Mouse (Mus musculus): Measurements from ENCODE around the gene Tspan7. TPM values are rescaled to one million over a fixed set of nuclear protein-coding genes. Genes with fewer than 3 reads are reported as not detected.

The Tspan7 gene
- polyA plus RNA-seq, 1 experiment from 2014 or later: 102 TPM

DNA sequence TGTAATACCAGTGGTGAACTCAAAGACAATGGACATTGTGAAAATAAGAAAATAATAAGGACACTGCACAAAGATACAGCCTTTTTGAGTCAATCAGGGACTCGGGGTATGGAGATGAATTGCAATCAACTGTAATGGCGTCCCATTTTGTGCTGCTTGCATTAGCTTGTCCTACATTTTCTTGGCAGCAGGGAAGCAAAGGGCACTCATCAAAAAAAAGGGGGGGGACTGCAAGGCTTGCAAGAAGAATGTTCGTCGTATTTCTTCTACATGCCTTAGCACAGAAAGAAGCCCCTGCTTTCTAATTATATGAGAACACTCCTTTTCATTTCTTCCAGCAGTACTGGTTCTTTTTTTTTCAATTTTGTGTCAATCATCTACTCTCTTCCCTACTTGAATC, 32.8 kb downstream of the Tspan7 start:
- Histone ChIP-seq H3K9me3 (ENCODE audit: control insufficient read depth, low read length) (no peaks in the 10 kb centered on the region), H3K4me3 (ENCODE audit: control insufficient read depth in 1 of 2, insufficient read depth in 1 of 2, low read depth in 1 of 2, low read length in 2 of 2) (no peak overlapping the region), H3K27ac (replicated peaks in 1 of 2; ENCODE audit: control insufficient read depth in 1 of 2, insufficient read depth in 1 of 2, low read depth in 2 of 2, low read length in 2 of 2) (peak overlapping the region in 1 of 2 experiments; percentile 70; a peak in 1 of 4 replicates), H3K36me3 (ENCODE audit: control insufficient read depth, insufficient read depth, low read length) (no peaks in the 10 kb centered on the region), H3K4me1 (ENCODE audit: control insufficient read depth in 2 of 2, insufficient read depth in 2 of 2, low read length in 2 of 2) (no peaks in the 10 kb centered on the region; a peak in 1 of 4 replicates), H3K9ac (ENCODE audit: low read length) (no peak overlapping the region), H3K27me3 (ENCODE audit: control insufficient read depth, insufficient read depth, low read length) (no peaks in the 10 kb centered on the region), H3K4me2 (ENCODE audit: low read length) (no peak overlapping the region)
- ATAC-seq (ENCODE audit: insufficient number of reproducible peaks, insufficient read depth, low FRiP score, low read depth): no peak
- WGBS: 70% methylated on average over 4 of the region's 4 CpGs

DNA sequence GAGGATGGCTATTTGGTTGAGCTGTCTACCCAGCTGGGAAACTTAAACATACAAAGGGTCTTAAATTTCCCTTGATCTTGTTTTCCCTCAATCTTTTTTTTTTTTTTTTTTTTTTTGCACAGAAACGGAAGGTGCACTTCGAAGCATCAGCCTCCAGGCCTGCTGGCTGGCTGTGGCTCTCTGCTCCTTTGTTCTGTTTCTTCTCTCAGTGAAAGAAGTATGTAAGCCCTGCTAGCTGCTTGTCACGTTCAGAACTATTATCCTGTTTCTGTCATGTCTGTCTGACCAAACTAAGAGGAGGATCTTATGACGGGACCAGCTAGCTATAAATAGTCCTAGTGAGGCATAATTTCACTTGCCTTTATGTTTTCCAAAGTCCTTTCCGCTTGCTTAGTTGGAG, 33.6 kb downstream of the Tspan7 start:
- H3K4me3 ChIP-seq (ENCODE audit: control insufficient read depth in 1 of 2, insufficient read depth in 1 of 2, low read depth in 1 of 2, low read length in 2 of 2): no peak overlapping the region
- peak overlapping the region; percentile 56 to 70 for H3K27ac ChIP-seq (replicated peaks in 1 of 2; ENCODE audit: control insufficient read depth in 1 of 2, insufficient read depth in 1 of 2, low read depth in 2 of 2, low read length in 2 of 2)
- ATAC-seq (ENCODE audit: insufficient number of reproducible peaks, insufficient read depth, low FRiP score, low read depth): no peak
- WGBS: 31% methylated on average over 5 of the region's 5 CpGs
- peak overlapping the region; percentile 31 for H3K4me2 ChIP-seq (ENCODE audit: low read length)
- no peaks in the 10 kb centered on the region for H3K9me3 ChIP-seq (ENCODE audit: control insufficient read depth, low read length)
- no peak overlapping the region for H3K9ac ChIP-seq (ENCODE audit: low read length)
- no peaks in the 10 kb centered on the region for H3K36me3 ChIP-seq (ENCODE audit: control insufficient read depth, insufficient read depth, low read length)
- H3K4me1 ChIP-seq (ENCODE audit: control insufficient read depth in 2 of 2, insufficient read depth in 2 of 2, low read length in 2 of 2): no peaks in the 10 kb centered on the region; a peak in 1 of 4 replicates
- no peaks in the 10 kb centered on the region for H3K27me3 ChIP-seq (ENCODE audit: control insufficient read depth, insufficient read depth, low read length)

- Histone ChIP-seq H3K27ac (replicated peaks in 1 of 2; ENCODE audit: control insufficient read depth in 1 of 2, insufficient read depth in 1 of 2, low read depth in 2 of 2, low read length in 2 of 2) (no peak overlapping the region), H3K4me1 (ENCODE audit: control insufficient read depth in 2 of 2, insufficient read depth in 2 of 2, low read length in 2 of 2) (peaks cover 3 to 9% of the 10 kb centered on the region in 2 experiments), H3K9ac (ENCODE audit: low read length) (no peak overlapping the region), H3K36me3 (ENCODE audit: control insufficient read depth, insufficient read depth, low read length) (no peaks in the 10 kb centered on the region), H3K27me3 (ENCODE audit: control insufficient read depth, insufficient read depth, low read length) (no peaks in the 10 kb centered on the region), H3K9me3 (ENCODE audit: control insufficient read depth, low read length) (no peaks in the 10 kb centered on the region), H3K4me3 (ENCODE audit: control insufficient read depth in 1 of 2, insufficient read depth in 1 of 2, low read depth in 1 of 2, low read length in 2 of 2) (no peak overlapping the region), H3K4me2 (ENCODE audit: low read length) (no peak overlapping the region)
- WGBS: 14% methylated on average over 2 of the region's 2 CpGs
- no peak for ATAC-seq (ENCODE audit: insufficient number of reproducible peaks, insufficient read depth, low FRiP score, low read depth)
These were observed 50.5 kb downstream of the Tspan7 start for GRCm38 (mm10) chrX:10535450-10535849.

GRCm38 (mm10) chrX:10539009-10539408, 54.1 kb downstream of the Tspan7 start:
- no peak for ATAC-seq (ENCODE audit: insufficient number of reproducible peaks, insufficient read depth, low FRiP score, low read depth)
- H3K4me3 ChIP-seq (ENCODE audit: control insufficient read depth in 1 of 2, insufficient read depth in 1 of 2, low read depth in 1 of 2, low read length in 2 of 2): no peak overlapping the region
- H3K9me3 ChIP-seq (ENCODE audit: control insufficient read depth, low read length): no peaks in the 10 kb centered on the region
- no peak overlapping the region for H3K4me2 ChIP-seq (ENCODE audit: low read length)
- no peaks in the 10 kb centered on the region for H3K36me3 ChIP-seq (ENCODE audit: control insufficient read depth, insufficient read depth, low read length)
- peak overlapping the region; percentile 39 to 59 for H3K27ac ChIP-seq (replicated peaks in 1 of 2; ENCODE audit: control insufficient read depth in 1 of 2, insufficient read depth in 1 of 2, low read depth in 2 of 2, low read length in 2 of 2)
- 55% methylated on average over 2 of the region's 2 CpGs for WGBS
- H3K27me3 ChIP-seq (ENCODE audit: control insufficient read depth, insufficient read depth, low read length): no peaks in the 10 kb centered on the region
- H3K9ac ChIP-seq (ENCODE audit: low read length): no peak overlapping the region
- peaks cover 3 to 9% of the 10 kb centered on the region in 2 experiments for H3K4me1 ChIP-seq (ENCODE audit: control insufficient read depth in 2 of 2, insufficient read depth in 2 of 2, low read length in 2 of 2)

- H3K9me3 ChIP-seq (ENCODE audit: control insufficient read depth, low read length): no peaks in the 10 kb centered on the region
- H3K27me3 ChIP-seq (ENCODE audit: control insufficient read depth, insufficient read depth, low read length): no peaks in the 10 kb centered on the region
- no peaks in the 10 kb centered on the region for H3K36me3 ChIP-seq (ENCODE audit: control insufficient read depth, insufficient read depth, low read length)
- H3K27ac ChIP-seq (replicated peaks in 1 of 2; ENCODE audit: control insufficient read depth in 1 of 2, insufficient read depth in 1 of 2, low read depth in 2 of 2, low read length in 2 of 2): peak overlapping the region; percentile 39 to 59
- 22% methylated on average over 6 of the region's 6 CpGs for WGBS
- H3K4me2 ChIP-seq (ENCODE audit: low read length): peak overlapping the region; percentile 12; the same call in 1 of the 2 replicates
- H3K4me3 ChIP-seq (ENCODE audit: control insufficient read depth in 1 of 2, insufficient read depth in 1 of 2, low read depth in 1 of 2, low read length in 2 of 2): no peak overlapping the region
- no peak overlapping the region for H3K9ac ChIP-seq (ENCODE audit: low read length)
- H3K4me1 ChIP-seq (ENCODE audit: control insufficient read depth in 2 of 2, insufficient read depth in 2 of 2, low read length in 2 of 2): peaks cover 3 to 9% of the 10 kb centered on the region in 2 experiments
- no peak for ATAC-seq (ENCODE audit: insufficient number of reproducible peaks, insufficient read depth, low FRiP score, low read depth)
These were observed 54.7 kb downstream of the Tspan7 start for GRCm38 (mm10) chrX:10539482-10540166.

DNA sequence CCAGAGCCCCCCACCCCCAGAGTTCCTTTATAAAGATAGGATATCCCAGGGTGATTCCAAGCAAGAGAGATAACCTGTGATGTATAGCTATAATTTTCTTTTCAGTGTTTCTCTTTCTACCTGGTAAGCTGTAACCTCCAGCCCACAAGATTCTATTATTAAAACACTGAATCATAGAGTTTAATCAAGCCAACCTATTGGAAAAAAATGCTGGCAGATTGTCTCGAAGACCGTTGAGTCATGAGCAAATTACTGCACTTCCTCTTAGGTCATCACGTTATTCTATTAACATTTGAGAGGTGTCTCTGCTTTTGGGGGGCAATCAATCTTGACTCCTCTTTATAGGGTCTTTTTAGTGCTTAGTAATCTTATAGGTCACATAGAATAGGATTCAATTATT, 61.9 kb downstream of the Tspan7 start:
- Histone ChIP-seq H3K27me3 (ENCODE audit: control insufficient read depth, insufficient read depth, low read length) (no peaks in the 10 kb centered on the region), H3K4me3 (ENCODE audit: control insufficient read depth in 1 of 2, insufficient read depth in 1 of 2, low read depth in 1 of 2, low read length in 2 of 2) (no peak overlapping the region), H3K36me3 (ENCODE audit: control insufficient read depth, insufficient read depth, low read length) (no peaks in the 10 kb centered on the region), H3K9me3 (ENCODE audit: control insufficient read depth, low read length) (no peaks in the 10 kb centered on the region), H3K4me1 (ENCODE audit: control insufficient read depth in 2 of 2, insufficient read depth in 2 of 2, low read length in 2 of 2) (no peaks in the 10 kb centered on the region), H3K4me2 (ENCODE audit: low read length) (no peak overlapping the region), H3K9ac (ENCODE audit: low read length) (no peak overlapping the region), H3K27ac (replicated peaks in 1 of 2; ENCODE audit: control insufficient read depth in 1 of 2, insufficient read depth in 1 of 2, low read depth in 2 of 2, low read length in 2 of 2) (no peak overlapping the region)
- WGBS: 79% methylated on average over 3 of the region's 3 CpGs
- no peak for ATAC-seq (ENCODE audit: insufficient number of reproducible peaks, insufficient read depth, low FRiP score, low read depth)

- Histone ChIP-seq H3K4me3 (ENCODE audit: control insufficient read depth in 1 of 2, insufficient read depth in 1 of 2, low read depth in 1 of 2, low read length in 2 of 2) (no peak overlapping the region), H3K36me3 (ENCODE audit: control insufficient read depth, insufficient read depth, low read length) (no peaks in the 10 kb centered on the region), H3K27me3 (ENCODE audit: control insufficient read depth, insufficient read depth, low read length) (no peaks in the 10 kb centered on the region), H3K4me2 (ENCODE audit: low read length) (no peak overlapping the region), H3K4me1 (ENCODE audit: control insufficient read depth in 2 of 2, insufficient read depth in 2 of 2, low read length in 2 of 2) (no peaks in the 10 kb centered on the region), H3K27ac (replicated peaks in 1 of 2; ENCODE audit: control insufficient read depth in 1 of 2, insufficient read depth in 1 of 2, low read depth in 2 of 2, low read length in 2 of 2) (no peak overlapping the region), H3K9ac (ENCODE audit: low read length) (no peak overlapping the region), H3K9me3 (ENCODE audit: control insufficient read depth, low read length) (no peaks in the 10 kb centered on the region)
- ATAC-seq (ENCODE audit: insufficient number of reproducible peaks, insufficient read depth, low FRiP score, low read depth): no peak
- 58% methylated on average over 3 of the region's 3 CpGs for WGBS
These were observed 64.8 kb downstream of the Tspan7 start for GRCm38 (mm10) chrX:10549708-10550107.

DNA sequence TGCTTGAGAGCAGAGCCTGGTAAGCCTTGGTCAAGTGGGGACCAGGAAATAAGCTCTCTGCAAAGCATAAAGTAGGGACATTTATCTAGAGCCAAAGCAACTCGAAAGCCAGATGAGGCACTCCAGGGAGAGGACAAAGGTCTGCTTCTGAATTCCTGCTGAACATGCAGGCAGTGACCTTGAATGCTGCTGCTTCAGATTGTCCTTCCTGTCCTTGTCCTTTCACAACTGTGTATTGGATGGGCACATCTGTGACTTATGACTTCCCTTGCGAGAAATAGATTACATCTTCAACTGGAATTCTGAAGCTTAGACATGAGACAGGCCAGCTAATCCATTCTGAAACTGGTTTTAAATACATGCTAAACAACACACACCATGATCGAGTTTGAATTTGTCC, 71.9 kb downstream of the Tspan7 start:
- no peaks in the 10 kb centered on the region for H3K9me3 ChIP-seq (ENCODE audit: control insufficient read depth, low read length)
- no peak overlapping the region for H3K9ac ChIP-seq (ENCODE audit: low read length)
- no peaks in the 10 kb centered on the region; a peak in 1 of 4 replicates for H3K4me1 ChIP-seq (ENCODE audit: control insufficient read depth in 2 of 2, insufficient read depth in 2 of 2, low read length in 2 of 2)
- 58% methylated on average over 3 of the region's 3 CpGs for WGBS
- H3K27ac ChIP-seq (replicated peaks in 1 of 2; ENCODE audit: control insufficient read depth in 1 of 2, insufficient read depth in 1 of 2, low read depth in 2 of 2, low read length in 2 of 2): peak overlapping the region; percentile 66 to 68
- no peak overlapping the region for H3K4me3 ChIP-seq (ENCODE audit: control insufficient read depth in 1 of 2, insufficient read depth in 1 of 2, low read depth in 1 of 2, low read length in 2 of 2)
- no peaks in the 10 kb centered on the region for H3K36me3 ChIP-seq (ENCODE audit: control insufficient read depth, insufficient read depth, low read length)
- ATAC-seq (ENCODE audit: insufficient number of reproducible peaks, insufficient read depth, low FRiP score, low read depth): no peak
- no peak overlapping the region for H3K4me2 ChIP-seq (ENCODE audit: low read length)
- no peaks in the 10 kb centered on the region for H3K27me3 ChIP-seq (ENCODE audit: control insufficient read depth, insufficient read depth, low read length)

Measured in heart, embryonic 14.5 days (tissue).